Mouse (Mus musculus) embryonic facial prominence, embryonic 13.5 days (tissue): ENCODE measurements around the gene Pappa. TPM values are rescaled to one million over a fixed set of nuclear protein-coding genes. Genes with fewer than 3 reads are reported as not detected.

Source experiments
- ATAC-seq: fragments of 200-750 bp; cut with Nextera tagmentation; 2 replicates; pipeline ENCODE4 v1.8.0; 2017; ENCODE audit warnings: low read depth; ENCODE audit not compliant: insufficient number of reproducible peaks, insufficient read depth, low FRiP score, low TSS enrichment
- H3K27ac ChIP-seq: fragments of 300-500 bp; sonication (generic); 2 replicates; pipeline ENCODE4 v1.5.1; 2015; ENCODE audit warnings: moderate library complexity, mild to moderate bottlenecking, inconsistent platforms
- H3K27me3 ChIP-seq: fragments of 300-500 bp; sonication (generic); 2 replicates; pipeline ENCODE4 v1.6.1; 2015; ENCODE audit warnings: mild to moderate bottlenecking, inconsistent platforms
- H3K36me3 ChIP-seq: fragments of 300-500 bp; sonication (generic); 2 replicates; pipeline ENCODE4 v1.6.1; 2015; ENCODE audit warnings: mild to moderate bottlenecking, inconsistent platforms
- H3K4me1 ChIP-seq: fragments of 300-500 bp; sonication (generic); 2 replicates; pipeline ENCODE4 v1.6.1; 2015; ENCODE audit warnings: inconsistent platforms
- H3K4me2 ChIP-seq: fragments of 300-500 bp; sonication (generic); 2 replicates; pipeline ENCODE4 v1.6.1; 2015; ENCODE audit warnings: moderate library complexity, mild to moderate bottlenecking, inconsistent platforms
- H3K4me3 ChIP-seq: fragments of 300-500 bp; sonication (generic); 2 replicates; pipeline ENCODE4 v1.5.1; 2015; ENCODE audit warnings: mild to moderate bottlenecking, inconsistent platforms
- H3K9ac ChIP-seq: fragments of 300-500 bp; sonication (generic); 2 replicates; pipeline ENCODE4 v1.6.1; 2015; ENCODE audit warnings: mild to moderate bottlenecking, inconsistent platforms
- H3K9me3 ChIP-seq: fragments of 300-500 bp; sonication (generic); 2 replicates; pipeline ENCODE4 v1.6.1; 2016; ENCODE audit warnings: inconsistent platforms
- WGBS: fragments of 180-500 bp; shearing (Covaris S2); methylation state at CpG from one replicate; pipeline ENCODE4 v1.1.7; 2015; ENCODE audit warnings: mixed read lengths; 5-methylcytosine and 5-hydroxymethylcytosine counted together
- polyA plus RNA-seq: library from polyadenylated mRNA; unstranded; fragments of >200 nt; fragmentation: Nextera tagmentation; extraction: Ambion mirVana; gene quantifications from 2 replicates; pipeline ENCODE4 v1.2.1, GENCODE M21; 2015

The Pappa gene
- polyA plus RNA-seq, 1 experiment from 2014 or later = 2.2 TPM

DNA sequence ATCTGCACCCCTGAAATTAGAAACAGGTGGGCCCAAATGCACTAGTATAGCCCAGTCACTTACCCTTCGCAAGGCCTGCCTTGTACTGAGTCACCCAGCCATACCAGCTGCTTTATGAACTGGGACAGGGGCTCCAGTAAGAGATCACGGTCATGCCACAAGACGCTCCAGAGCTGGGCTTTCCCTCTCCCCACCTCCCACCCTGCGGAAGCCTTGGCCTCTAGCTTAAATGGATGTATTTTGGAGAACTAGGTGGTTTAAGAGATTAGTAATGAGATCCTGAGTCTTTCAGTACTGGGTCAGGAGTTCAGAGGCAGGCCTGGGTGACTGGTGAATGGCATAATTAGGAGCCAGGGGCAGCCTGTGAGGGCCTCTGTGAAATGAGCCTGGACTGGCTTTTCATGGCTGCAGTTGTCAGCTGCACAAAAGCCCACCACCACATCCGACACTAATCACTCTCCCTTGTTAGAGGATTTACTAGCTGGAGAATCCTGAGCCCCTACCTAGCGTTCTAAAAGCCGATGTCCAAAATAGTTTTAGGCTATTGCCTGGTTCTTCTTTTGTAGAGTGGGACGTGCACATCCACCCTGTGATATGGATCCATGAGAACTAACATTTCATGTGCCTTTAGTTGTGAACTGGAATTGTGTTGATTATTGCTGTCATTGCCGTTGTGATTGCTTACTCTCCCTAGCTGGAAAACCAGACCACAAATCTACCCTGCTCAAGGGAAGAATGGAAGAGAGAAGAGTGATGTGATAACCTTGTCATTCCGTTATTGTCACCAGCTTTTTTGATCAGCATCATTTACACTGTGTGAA, 154.7 kb downstream of the Pappa start:
- 24% methylated on average over 10 of the region's 10 CpGs for whole genome bisulfite sequencing
- Histone ChIP-seq H3K27me3 (no peaks in the 10 kb centered on the region), H3K4me2 (no peak overlapping the region), H3K4me3 (no peak overlapping the region), H3K36me3 (no peaks in the 10 kb centered on the region), H3K9ac (no peak overlapping the region), H3K4me1 (peaks cover 18% of the 10 kb centered on the region), H3K9me3 (no peaks in the 10 kb centered on the region), H3K27ac (no peak overlapping the region)
- ATAC-seq = no peak; the same call in 1 of the 2 replicates

DNA sequence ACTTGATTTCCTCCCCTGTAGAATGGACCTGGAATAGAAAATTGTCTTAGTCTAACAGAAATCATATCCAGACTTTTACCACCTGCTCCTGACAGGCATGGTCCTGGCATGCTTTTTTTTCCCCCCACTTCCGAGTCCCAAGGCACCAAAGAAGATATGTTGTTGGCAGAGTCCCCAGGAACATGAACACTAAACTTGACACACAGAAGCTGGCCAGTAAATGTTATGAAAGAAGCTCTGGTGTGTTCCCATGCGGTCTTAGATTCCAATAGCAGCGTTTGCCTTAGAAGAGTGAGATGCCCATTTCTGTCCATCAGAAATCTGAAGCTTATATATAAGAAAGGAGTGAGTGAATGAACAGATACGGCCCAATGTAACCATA, 155.3 kb downstream of the Pappa start:
- Histone ChIP-seq H3K27ac (no peak overlapping the region), H3K9ac (no peak overlapping the region)

DNA sequence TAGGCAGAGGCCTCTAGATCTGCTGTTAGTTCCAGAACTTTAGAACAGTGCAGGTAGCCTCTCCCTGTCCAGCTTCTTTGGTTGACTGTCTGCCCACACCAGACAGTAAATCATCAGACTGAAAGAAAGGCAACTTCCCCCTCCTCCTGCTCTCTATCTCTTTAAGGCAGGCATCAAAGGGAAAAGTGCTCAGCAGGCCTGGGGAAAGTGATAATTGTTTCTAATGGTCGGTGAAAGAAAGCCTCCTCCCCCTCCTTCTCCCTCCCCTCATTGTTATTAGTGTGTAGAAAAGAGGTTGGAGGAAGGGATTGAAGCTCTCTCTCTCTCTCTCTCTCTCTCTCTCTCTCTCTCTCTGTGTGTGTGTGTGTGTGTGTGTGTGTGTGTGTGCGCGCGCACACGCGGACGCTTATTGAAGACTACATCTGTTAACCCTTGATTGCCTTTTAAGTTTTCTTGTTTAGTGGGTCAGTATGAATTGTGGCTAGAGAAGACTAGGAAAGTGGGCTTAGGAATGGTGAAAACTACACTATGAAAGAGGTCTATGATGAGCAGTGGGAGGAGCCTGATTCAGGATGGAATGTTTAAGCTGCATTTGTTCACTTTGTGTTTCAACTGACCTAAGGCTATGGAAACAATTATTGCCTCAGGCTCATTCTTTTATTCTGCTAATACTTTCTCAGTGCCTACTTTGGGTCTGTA, 156.2 kb downstream of the Pappa start:
- Histone ChIP-seq H3K9ac (no peak overlapping the region), H3K27ac (no peak overlapping the region), H3K4me1 (peaks cover 18% of the 10 kb centered on the region), H3K4me3 (no peak overlapping the region), H3K4me2 (no peak overlapping the region), H3K9me3 (no peaks in the 10 kb centered on the region), H3K27me3 (no peaks in the 10 kb centered on the region), H3K36me3 (no peaks in the 10 kb centered on the region)
- ATAC-seq = no peak
- WGBS = 5% methylated on average over 7 of the region's 7 CpGs

More for the DNA sequence above, 155.3 kb downstream of the Pappa start:
- Histone ChIP-seq H3K4me3 (no peak overlapping the region), H3K4me2 (no peak overlapping the region), H3K9me3 (no peaks in the 10 kb centered on the region), H3K36me3 (no peaks in the 10 kb centered on the region), H3K27me3 (no peaks in the 10 kb centered on the region), H3K4me1 (peaks cover 18% of the 10 kb centered on the region)
- ATAC-seq = no peak
- 70% methylated on average over 4 of the region's 4 CpGs for WGBS

- H3K9ac ChIP-seq = no peak overlapping the region
- H3K4me1 ChIP-seq = peaks cover 18% of the 10 kb centered on the region
- H3K4me2 ChIP-seq = no peak overlapping the region
- no peak overlapping the region for H3K27ac ChIP-seq
- H3K4me3 ChIP-seq = no peak overlapping the region
- ATAC-seq = no peak
- no peaks in the 10 kb centered on the region for H3K9me3 ChIP-seq
- H3K27me3 ChIP-seq = no peaks in the 10 kb centered on the region
- H3K36me3 ChIP-seq = no peaks in the 10 kb centered on the region
These were observed 156.9 kb downstream of the Pappa start for GRCm38 (mm10) chr4:65280888-65281287.

DNA sequence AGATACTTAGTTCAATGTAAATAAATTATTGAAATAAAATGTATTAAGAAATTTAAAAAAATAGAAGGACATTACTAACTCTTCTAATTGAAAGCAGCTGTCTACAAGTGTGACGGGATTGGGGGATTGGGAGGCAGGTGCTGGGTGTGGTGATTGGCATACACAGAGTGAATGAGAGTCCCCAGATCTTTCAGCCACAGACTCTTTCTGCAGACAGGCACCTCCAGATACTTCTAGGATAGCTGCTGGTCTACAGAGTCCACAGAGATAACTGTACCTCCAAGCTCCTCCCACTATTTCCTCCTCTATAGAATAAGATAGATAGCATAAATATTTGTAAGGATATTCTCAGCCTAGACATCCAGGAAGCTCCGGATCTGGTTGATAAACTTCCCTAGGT, 159.6 kb downstream of the Pappa start:
- H3K9me3 ChIP-seq = no peaks in the 10 kb centered on the region
- 81% methylated on average over 2 of the region's 2 CpGs for WGBS
- no peak overlapping the region for H3K27ac ChIP-seq
- no peaks in the 10 kb centered on the region for H3K36me3 ChIP-seq
- no peaks in the 10 kb centered on the region for H3K27me3 ChIP-seq
- no peak overlapping the region for H3K9ac ChIP-seq
- H3K4me3 ChIP-seq = no peak overlapping the region
- no peak overlapping the region for H3K4me2 ChIP-seq
- ATAC-seq = no peak
- peaks cover 11% of the 10 kb centered on the region for H3K4me1 ChIP-seq

- H3K9ac ChIP-seq = no peak overlapping the region
- no peaks in the 10 kb centered on the region for H3K36me3 ChIP-seq
- ATAC-seq = no peak
- H3K27ac ChIP-seq = no peak overlapping the region
- H3K4me2 ChIP-seq = no peak overlapping the region
- no peaks in the 10 kb centered on the region for H3K4me1 ChIP-seq
- H3K4me3 ChIP-seq = no peak overlapping the region
- H3K27me3 ChIP-seq = no peaks in the 10 kb centered on the region
- H3K9me3 ChIP-seq = no peaks in the 10 kb centered on the region
- 67% methylated on average over 1 of the region's 1 CpGs for WGBS
These were observed 161.2 kb downstream of the Pappa start for GRCm38 (mm10) chr4:65285165-65285564.

DNA sequence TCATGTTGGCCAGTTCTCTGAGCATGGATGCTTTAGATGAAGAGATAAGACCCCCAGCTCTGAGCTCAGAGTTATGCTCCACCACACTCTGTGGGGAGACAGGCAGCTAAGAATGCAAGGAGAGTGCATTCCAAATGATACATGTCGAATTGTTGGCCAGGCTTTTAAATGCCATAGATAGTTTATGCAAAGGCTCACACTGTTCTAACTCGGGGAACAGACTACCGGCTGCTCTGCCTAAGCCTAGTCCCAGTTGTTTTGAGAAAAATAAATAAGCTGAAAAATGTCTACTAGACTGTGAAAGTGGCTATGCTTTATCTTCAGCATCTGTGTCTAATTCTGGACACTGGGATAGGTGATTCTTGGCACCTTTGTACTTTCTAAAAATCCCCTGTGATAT, 165.3 kb downstream of the Pappa start:
- Histone ChIP-seq H3K27me3 (no peaks in the 10 kb centered on the region), H3K27ac (no peak overlapping the region), H3K4me1 (no peaks in the 10 kb centered on the region), H3K9ac (no peak overlapping the region), H3K9me3 (no peaks in the 10 kb centered on the region), H3K4me3 (no peak overlapping the region), H3K4me2 (no peak overlapping the region), H3K36me3 (no peaks in the 10 kb centered on the region)
- 40% methylated on average over 3 of the region's 3 CpGs for WGBS
- no peak for ATAC-seq

DNA sequence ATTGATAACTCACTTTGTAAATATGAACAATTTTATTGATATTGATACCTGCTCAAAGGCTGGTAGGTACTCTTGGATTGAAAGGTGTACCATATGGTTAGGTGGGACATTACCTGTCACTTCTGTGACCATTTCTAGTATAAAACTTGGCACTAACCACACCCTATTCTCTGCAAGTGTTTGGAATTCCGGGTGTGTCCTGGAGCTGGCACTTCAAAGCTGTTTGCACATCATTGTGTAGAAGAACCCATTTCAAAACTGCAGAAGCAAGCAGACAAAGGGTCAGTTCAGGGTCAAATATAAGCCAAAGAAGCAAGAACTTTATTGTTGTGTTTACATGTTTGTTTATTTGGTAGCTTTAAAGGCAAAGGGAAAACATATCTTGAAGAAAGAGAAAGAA, 171.8 kb downstream of the Pappa start:
- ATAC-seq = no peak
- Histone ChIP-seq H3K4me3 (no peak overlapping the region), H3K4me1 (no peaks in the 10 kb centered on the region), H3K27me3 (no peaks in the 10 kb centered on the region), H3K4me2 (no peak overlapping the region), H3K9ac (no peak overlapping the region), H3K9me3 (no peaks in the 10 kb centered on the region), H3K27ac (no peak overlapping the region), H3K36me3 (no peaks in the 10 kb centered on the region)
- WGBS = 87% methylated on average over 1 of the region's 1 CpGs

DNA sequence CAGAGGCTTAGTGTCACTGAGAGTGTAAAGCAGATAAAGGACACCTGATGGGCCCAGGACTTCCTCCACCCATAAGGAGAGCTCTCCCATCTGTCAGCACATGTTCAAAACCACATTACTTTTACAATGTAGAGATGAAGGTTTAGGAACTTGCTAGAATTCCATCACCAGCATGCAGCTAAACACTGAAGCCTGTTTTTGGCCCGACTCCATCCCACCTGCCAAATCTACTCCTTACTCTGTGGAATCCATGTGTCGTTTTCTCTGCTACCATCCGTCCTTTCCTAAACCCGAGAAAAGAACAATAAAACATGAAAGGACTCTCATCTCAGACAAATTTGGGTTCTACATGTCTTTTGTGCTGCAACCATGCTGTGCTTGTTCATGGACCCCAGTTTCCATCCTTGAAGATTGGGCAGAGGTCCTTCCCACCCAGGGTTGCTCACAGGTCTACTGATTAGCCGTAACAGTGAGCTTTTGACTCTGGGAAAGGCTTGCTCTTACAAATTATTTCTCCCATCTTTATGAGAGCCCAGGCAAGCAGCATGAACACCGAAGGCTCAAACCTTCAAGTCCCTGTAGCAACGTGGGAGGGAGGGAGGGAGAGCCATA, 172.5 kb downstream of the Pappa start:
- no peaks in the 10 kb centered on the region for H3K36me3 ChIP-seq
- 67% methylated on average over 7 of the region's 7 CpGs for WGBS

DNA sequence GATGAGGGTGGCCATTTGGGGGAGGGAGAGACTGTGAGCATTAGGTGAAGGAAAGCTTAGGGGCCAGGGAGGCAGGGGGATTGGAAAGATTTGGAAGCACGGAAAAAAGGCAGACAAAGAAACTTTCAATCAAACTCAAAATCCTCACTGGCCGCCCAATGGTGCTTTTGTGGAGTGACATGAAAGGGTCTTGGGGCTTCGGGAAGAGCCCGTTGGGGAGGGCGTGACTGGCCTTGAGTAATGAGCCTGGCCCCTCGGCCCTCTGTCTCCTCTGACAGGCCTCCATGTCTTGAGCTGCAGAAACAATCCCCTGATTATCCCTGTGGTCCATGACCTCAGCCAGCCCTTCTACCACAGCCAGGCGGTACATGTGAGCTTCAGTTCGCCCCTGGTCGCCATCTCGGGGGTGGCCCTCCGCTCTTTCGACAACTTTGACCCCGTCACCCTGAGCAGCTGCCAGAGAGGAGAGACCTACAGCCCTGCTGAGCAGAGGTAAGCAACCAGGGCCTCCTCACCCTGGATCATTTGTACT, 173.1 kb downstream of the Pappa start:
- H3K27ac ChIP-seq = no peak overlapping the region
- H3K9ac ChIP-seq = no peak overlapping the region
- no peaks in the 10 kb centered on the region for H3K9me3 ChIP-seq
- ATAC-seq = no peak
- H3K4me1 ChIP-seq = no peaks in the 10 kb centered on the region
- no peak overlapping the region for H3K4me3 ChIP-seq
- WGBS = 24% methylated on average over 13 of the region's 13 CpGs
- no peak overlapping the region for H3K4me2 ChIP-seq
- H3K36me3 ChIP-seq = no peaks in the 10 kb centered on the region
- no peaks in the 10 kb centered on the region for H3K27me3 ChIP-seq

More for the DNA sequence above, 172.5 kb downstream of the Pappa start:
- Histone ChIP-seq H3K4me1 (no peaks in the 10 kb centered on the region), H3K4me3 (no peak overlapping the region), H3K9me3 (no peaks in the 10 kb centered on the region), H3K27me3 (no peaks in the 10 kb centered on the region), H3K4me2 (no peak overlapping the region), H3K9ac (no peak overlapping the region), H3K27ac (no peak overlapping the region)
- no peak for ATAC-seq

GRCm38 (mm10) chr4:65298212-65299181, 174.5 kb downstream of the Pappa start:
- Histone ChIP-seq H3K4me2 (no peak overlapping the region), H3K4me1 (no peaks in the 10 kb centered on the region), H3K36me3 (no peaks in the 10 kb centered on the region), H3K9ac (no peak overlapping the region), H3K27ac (no peak overlapping the region), H3K9me3 (no peaks in the 10 kb centered on the region), H3K4me3 (no peak overlapping the region), H3K27me3 (no peaks in the 10 kb centered on the region)
- WGBS = 81% methylated on average over 9 of the region's 9 CpGs
- no peak for ATAC-seq
